Mouse (Mus musculus): ENCODE measurements around the gene Tgfb3.

Tgfb3 gene

DNA sequence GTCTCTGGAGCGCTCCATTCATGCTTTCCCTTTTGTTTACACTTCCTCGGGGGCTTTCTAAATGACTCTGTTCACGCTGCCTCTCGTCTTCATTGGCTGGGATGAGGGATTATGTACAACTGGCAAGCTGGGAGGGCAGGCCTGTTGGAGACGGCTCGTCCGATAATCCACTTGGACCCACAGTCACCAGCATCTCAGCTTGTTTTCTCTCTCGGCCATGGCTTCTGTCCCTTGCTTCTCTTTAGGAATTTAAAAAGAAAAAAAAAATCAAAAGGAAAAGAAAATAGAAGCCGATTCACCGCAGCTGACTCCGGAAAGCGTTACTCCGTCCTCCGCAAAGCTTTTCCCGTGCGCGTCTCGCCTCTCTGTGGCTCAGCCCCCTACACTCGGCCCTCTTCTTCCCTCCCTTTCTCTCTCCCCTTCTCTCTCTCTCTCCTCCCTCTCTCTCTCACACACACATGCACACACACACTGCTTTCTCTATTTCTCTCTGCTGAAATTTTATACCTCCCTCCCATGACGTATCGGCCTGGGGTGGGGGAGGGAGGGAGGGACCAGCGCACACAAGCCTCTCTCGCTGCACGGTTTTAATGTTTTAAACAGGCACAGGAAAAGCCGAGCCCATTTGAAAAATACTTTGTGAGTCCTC, at the start of gene Tgfb3:
Tgfb3 (minus strand) TSS at position 489 of the 649 bp plus-strand sequence.
- DNase-seq (ENCODE audit: low spot score): peak; percentile 64

DNA sequence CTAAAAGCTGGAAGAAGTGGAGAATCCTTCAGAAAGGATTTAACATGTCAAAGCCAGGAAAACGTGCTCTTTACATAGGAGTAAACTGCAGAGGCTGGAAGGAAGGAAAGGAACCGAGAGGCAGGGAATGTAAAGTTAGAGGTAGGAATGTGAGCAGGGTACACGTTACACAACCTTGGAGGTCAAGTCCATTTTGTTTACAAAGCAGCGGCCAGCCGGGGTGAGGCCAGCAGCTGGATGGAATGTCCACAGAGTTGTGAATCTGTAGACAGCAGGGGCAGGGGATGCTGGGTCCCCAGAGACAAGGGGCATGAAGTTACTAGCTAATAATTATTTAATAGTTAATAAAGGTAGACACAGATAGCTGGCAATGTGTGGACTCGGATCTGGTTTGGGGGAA, 49.3 kb upstream of the Tgfb3 start:
- no peak for DNase-seq (ENCODE audit: low spot score)

DNA sequence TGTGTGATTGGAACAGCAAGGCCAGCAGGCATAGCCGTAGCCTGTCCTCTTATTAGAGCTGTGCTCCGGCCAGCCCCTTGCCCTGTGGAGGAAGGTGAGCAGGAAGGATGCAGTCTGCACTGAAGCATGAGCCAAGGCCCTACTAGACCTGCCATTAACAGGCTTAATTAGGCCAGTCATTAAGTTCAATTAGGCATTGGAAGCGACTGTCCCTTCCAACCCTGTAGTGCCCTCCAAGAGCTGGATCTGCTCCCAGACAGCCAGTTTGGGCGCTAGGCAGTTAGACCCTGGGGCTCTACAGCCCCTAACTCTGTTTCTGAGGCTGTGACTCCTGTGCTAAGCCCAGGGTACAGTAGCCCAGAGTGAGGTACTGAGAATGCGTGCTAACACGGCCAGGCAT, 45.2 kb upstream of the Tgfb3 start:
- DNase-seq (ENCODE audit: low spot score): peak; percentile 11

DNA sequence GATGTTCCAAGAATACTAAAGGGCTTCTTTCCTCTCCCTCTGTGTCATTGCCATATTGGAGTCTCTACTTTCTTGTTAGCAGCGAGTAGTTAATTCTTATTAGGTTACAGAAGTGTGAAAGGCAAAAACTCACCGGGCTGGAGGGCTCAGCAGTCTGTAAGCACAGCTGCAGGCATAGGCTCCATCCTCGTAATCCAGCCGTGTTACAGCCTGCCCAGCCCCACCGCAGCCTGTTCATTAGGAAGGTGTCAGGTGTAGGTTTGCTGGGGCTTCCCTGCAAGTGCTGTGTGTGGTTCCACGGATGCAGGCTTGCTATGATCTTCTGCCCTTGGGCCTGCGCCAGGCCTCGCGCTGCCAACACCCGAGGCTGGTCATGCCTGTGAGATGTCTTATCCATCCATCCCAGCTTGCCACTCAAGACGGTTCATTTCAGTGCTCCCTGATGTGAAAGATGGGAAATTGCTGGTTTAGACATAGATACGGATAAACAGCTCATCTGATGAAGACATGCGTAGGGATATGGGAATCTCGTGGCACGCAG, 37.5 kb upstream of the Tgfb3 start:
- DNase-seq (ENCODE audit: low spot score): no peak

DNA sequence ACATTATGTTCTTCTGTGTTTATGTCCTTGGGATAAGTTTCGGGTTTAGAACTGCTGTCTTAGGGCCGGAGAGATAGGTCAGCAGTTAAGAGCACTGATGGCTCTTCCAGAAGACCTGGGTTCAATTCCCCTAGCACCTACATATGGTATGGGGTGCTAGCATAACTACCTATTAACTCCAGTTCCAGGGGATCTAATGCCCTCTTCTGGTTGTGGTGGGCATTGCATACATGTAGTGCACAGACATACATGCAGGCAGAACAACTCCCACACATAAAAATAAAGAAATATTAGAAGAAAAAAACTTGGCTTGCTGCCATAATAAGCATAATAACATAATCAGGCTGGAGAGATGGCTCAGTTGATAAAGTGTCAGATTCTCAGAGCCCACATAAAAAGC, 31.8 kb upstream of the Tgfb3 start:
- DNase-seq (ENCODE audit: low spot score): peak; percentile 32

DNA sequence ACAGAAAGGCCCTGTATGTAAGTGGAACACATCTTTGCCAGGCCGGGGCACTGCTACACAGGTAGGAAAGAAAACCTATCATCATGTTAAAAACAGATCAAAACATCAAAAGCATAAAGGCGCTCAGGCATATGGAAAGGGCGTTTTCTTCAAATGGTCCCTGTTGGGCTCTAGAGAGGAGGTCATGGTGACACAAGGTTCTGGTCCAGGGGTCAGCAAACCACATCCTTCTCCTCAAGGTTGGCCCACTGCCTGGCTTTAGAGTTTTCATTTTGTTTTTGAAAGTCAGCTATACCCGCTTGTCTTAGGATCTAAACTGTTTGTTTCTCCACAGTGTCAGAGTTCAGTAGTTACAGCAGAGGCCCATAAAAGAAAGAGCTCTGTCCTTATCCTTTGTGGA, 30.7 kb upstream of the Tgfb3 start:
- DNase-seq (ENCODE audit: low spot score): no peak

DNA sequence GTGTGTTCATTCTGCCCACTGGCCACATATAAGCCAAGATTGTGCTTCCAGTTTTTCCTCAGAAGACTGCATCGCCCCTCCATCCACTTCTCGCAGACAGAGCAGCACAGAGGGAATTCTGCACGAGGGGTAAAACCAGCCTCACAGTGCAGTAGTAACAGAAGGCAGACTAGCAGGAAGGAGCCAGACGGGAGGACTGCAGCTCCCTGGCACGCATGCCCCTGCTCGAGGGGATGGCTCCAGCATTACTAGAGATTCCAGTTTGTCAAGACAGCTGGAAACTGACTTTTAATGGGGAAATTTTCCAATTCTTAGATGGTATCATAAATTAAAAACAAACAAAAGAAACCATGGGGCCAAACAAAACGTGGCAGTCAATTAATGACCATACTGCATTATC, 28.8 kb upstream of the Tgfb3 start:
- no peak for DNase-seq (ENCODE audit: low spot score)

DNA sequence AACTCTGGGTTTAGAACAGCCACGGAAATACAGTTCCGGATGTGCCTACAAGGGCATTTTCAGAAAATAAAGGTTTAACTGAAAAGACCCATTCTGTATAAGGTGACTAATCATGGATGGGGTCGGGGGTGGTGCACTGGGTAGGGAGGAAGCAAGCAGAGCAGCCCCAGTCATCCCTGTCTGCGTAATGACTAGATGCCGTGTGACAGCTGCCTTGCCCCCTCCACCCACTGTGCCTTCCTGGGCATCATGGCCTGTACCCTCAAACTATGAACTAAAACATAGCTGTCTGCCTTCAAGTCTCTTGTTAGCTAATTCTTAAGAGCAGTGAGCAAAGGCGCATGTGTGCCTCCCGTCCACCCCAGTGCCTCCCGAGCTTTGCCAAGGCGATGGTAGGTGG, 27.2 kb upstream of the Tgfb3 start:
- DNase-seq (ENCODE audit: low spot score): no peak

DNA sequence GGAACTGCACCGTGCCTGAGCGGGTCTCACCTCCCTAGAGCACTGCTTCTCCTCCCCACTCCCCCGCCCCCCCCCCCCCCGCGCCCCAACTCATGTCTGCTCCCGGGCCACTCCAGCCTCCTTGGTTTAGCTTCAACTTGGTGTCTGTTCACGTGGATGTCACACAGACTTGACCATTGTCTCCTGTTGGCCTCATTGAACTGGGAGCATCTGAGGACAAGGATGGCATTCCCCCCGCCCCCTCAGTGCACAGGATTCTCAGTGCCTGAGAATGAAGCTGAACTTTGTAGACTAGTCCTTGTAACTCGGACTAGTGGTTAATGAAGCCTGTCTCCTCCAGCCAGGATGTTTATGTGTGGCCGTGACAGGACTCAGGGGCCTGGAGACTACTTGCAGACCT, 26.7 kb upstream of the Tgfb3 start:
- no peak for DNase-seq (ENCODE audit: low spot score)

DNA sequence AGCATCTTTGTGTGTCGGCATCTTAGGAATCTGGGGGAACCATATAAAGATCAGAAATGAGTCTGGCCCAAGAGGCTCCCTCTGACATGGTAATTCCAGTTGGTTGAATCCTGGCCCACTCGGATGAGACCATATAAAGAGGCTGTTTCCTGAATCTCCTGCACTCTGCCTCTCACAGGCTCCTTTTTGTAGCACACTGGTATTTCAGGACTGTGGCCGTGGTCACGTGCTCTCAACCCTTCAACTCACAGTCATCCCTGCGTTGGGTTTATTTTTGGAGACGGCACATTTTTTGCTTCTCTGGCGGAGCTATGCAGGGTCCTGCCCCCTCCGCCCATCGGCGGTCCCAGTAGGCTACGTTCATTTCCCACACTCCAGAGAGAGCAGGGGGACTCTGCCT, 25.5 kb upstream of the Tgfb3 start:
- no peak for DNase-seq (ENCODE audit: low spot score)

DNA sequence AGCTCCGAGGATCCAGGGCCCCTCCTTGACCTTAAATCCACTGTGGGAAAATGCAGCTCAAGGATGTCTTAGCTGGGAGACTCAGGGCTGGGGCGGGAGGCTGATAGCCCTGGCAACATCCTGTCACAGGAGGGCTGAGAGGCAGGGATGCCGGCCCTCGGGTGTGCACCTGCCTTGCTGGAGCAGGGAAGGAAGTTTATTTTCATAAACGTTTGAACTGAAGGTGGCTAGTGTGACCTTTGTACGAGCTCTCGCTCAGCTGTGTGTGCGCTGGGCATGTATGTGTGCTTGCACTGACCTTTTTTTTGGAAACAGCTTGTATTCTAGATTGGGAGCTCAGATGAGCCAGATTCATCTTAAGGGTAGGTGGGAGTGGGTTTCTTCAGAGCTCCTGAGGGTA, 25.0 kb upstream of the Tgfb3 start:
- DNase-seq (ENCODE audit: low spot score): no peak

DNA sequence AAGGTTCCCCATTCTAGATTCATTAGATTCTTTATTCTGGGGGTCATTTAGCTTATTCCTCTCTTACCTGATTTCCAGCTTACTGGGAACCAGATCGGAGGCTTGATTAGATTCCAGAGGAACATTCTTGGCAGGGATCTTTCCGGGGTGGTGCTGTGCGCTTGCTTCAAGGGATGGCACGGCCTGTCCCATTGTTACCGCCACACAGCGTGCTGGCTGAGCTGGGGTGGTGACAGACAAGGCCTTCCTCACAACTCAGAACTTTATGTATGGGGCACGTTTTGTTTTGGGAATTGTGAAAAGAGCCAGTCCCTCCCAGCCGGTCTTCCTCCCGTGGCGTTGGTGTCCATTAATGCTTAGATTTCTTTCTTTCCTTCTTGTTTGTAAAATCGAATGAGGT, 24.6 kb upstream of the Tgfb3 start:
- DNase-seq (ENCODE audit: low spot score): no peak

DNA sequence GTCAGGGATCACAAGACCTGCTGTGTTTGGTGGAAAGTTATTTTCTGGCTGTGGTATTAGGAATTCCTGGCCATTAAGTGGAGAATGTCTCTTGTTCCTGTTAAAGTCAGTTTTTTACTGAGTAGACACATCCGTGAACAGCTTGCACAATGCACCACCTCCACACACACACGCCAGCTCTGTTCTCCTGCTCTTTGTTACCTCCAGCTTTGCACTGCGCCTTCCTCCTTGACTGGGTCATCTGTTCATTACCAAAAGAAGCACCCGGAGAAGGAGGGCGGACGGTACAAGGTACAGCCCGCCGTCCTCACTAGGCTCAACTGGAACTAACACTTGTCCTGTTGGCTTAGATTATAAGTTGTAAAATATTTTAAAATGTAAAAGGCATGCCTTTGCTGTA, 23.8 kb upstream of the Tgfb3 start:
- DNase-seq (ENCODE audit: low spot score): no peak

DNA sequence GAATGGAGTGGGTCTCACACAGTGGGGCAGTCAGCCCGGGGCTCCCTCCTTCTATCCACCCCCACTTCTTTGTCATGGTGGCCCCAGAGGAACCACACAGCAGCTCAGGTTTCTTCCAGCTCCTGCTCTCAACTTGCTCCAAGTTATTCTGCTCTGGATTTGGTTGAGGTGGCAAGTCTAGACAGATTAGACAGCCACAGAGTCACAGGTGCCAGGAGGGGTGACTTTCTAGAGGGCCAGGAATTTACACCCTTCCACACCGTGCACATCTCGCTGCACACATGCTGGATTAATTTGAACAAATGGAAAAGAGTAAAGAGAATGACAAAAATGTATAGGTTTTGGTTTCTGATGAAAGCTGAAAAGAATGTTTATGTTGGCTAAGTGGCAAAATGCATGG, 21.9 kb upstream of the Tgfb3 start:
- no peak for DNase-seq (ENCODE audit: low spot score)

DNA sequence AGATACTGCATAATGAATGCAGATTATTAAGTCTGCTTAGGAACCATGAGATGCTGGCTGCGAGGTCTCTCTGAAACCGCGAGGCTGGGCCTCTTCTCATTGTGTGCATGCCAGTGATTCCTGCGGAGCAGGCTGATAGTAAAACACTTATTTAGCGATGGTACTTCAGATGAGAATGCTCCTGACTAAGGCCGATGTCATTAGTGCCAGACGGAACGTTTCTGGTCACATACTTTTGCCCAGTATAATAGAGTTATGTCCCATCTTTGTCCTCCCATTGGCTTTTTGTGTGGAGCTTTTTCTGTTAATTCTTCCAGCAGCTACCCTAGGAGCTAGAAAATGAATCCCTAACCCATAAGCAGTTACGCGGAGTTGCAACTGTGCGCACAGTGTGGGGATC, 18.9 kb upstream of the Tgfb3 start:
- no peak for DNase-seq (ENCODE audit: low spot score)

DNA sequence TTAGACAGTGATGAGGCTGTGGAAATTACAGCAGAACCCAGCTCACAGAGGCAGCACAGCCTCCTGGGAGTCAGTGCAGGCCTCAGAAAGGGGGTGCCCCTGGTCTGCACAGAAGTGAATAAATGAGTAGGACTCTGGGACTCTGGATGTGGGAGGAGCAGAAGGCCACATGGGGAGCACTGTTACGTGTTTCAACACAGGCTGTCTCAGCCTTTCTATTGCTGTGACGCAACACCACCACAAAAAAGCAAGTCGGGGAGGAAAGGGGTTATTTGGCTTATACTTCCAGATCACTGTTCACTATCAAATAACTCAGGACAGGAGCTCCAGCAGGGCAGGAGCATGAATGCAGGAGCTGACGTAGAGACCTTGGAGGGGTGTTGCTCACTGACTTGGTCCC, 17.0 kb upstream of the Tgfb3 start:
- DNase-seq (ENCODE audit: low spot score): no peak

DNA sequence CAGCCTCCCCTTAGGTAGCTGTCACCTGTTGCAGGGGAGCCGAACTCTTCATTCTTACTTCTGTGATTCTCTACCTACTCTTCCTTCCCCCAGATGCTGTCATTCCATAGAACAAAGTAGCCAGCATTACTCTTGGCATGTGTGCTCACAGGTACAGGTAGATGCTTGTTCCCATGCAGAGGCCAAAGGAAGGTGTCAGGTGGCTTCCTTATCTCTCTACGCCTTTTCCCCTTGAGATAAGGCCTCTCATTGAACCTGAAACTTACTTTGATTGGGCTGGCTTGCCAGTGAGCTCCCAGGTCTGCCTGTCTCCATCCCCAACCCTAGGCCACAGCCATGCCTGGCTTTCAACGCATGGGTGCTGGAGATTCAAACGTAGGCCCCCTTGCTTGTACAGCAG, 15.2 kb upstream of the Tgfb3 start:
- no peak for DNase-seq (ENCODE audit: low spot score)

DNA sequence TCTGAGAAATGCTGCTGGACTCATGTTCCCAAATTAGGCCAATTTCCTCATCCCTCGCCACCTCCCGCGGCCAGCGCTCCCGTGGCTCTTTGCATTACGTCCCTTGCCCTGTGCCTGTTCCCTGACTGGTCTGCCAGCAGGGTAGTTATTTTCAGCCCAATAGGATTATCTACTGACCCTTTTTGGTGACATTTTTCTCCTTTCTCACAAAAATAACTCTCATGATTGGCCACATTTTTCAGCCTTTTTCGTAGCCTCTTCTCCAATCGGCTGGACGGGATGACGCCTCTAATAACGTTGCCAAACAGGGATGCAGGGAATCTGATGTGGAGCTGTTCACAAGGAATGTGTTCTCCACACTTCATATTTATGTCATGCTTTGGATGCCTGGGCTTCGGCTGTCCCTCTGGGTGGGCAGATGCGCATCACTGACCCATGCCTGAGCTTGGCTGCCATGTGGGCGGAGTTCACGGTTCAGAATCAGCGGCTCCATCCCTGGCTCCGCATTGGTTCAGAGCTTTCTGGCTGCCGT, 12.8 kb upstream of the Tgfb3 start:
- DNase-seq (ENCODE audit: low spot score): peak; percentile 20

DNA sequence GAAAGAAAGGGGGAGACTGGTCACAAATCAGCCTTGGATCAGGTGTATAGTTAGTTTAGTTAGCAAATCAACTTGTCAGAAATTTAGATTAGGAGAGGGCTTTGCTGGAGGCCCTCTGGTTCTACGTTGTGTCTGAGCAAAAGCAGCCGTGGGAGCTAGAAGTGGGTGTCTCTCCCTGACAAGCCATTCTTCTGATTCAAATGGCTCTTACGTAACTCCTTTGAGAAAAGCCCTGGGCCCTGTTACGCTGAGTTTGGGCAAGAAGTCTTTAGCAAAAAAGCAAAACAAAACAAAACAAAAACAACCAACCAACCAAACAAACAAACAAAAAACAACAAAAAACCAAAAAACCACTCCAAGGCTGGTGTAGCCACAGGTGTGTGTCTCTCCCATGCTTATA, 11.9 kb upstream of the Tgfb3 start:
- no peak for DNase-seq (ENCODE audit: low spot score)

DNA sequence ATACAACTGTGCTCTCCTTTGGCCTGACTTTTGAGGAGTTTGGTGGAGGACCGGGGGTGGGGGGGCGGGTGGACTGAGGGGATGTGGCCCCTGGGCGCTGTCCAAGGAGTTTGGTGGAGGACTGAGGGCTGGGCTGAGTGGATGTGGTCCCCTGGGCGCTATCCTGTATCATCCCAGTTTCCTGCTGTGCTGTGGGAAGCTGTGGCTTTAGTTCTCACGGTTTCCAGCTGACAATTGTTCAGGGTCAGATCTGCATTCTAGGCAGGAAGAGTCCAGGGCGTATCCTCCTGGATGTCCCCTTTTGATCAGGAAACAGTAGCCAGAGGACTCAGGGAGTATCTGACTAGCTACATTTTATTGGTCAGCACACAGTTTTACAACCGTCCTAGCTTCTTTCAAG, 9.2 kb upstream of the Tgfb3 start:
- DNase-seq (ENCODE audit: low spot score): no peak

DNA sequence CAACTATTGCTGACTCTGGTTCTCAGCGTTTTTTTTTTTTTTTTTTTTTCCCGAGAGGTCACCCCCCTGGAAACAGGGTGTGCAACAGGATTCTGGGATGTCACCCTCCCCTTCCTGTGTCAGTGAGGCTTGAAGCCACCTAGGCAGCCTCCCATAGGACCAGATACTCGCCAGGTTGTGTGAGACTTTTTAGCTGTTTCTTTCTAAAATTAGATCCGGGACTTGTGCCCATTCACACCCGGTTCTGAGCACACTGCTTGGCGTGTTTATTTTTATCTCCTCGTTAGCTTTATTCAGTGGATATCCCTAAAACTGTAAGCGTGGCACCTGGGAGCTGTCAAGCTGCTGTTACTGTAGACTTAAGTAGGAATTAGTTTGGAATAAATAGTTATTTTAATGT, 7.7 kb upstream of the Tgfb3 start:
- DNase-seq (ENCODE audit: low spot score): no peak

DNA sequence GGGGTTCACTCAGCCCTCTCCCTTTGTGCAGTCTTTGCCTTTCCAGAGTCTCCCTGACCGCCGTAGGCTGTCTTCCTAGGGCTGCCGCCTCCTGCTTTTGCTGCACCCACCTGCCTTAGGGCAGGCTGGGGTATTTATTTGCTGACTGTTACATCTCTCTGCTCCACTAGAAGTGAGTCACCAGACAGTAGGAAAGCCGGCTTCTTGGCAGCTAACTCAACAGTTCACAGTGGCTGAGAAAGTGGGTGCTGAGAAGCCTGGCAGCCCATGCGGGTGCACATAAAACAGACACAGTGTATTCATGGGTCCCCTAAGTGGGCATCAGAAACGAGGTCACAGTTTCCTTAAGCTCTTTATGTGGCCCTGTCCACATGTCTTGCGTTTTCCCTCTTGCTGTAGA, 7.0 kb upstream of the Tgfb3 start:
- no peak for DNase-seq (ENCODE audit: low spot score)

DNA sequence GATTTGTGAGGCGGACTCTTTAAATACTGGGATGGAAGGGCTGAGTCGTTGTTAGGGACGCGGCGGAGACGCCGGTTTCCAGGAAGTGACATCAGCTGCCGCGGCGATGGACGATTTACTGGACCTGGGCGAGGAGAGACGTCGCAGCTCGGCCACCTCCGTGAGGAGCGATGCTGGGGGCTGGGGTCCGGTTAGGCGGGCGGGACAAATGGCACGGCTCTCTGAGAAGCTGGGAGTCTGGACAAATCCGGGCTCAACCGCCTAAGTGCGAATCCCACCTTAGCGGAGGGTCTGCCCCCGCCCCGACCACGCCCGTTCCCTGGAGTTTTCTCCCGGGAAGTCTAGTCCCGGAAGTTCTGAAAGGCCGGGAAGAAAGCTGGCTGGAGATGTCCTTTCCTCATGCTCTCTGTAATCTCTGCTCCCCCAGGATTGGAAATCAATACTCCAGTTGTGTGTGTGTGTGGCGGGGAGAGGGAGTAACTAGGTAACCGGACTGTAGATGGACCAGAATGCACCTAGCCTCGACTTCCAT, 3.7 kb upstream of the Tgfb3 start, which contains the start of gene Ift43:
Ift43 (plus strand) TSS at position 61 of the 532 bp plus-strand sequence.
- peak; percentile 92 for DNase-seq (ENCODE audit: low spot score)

DNA sequence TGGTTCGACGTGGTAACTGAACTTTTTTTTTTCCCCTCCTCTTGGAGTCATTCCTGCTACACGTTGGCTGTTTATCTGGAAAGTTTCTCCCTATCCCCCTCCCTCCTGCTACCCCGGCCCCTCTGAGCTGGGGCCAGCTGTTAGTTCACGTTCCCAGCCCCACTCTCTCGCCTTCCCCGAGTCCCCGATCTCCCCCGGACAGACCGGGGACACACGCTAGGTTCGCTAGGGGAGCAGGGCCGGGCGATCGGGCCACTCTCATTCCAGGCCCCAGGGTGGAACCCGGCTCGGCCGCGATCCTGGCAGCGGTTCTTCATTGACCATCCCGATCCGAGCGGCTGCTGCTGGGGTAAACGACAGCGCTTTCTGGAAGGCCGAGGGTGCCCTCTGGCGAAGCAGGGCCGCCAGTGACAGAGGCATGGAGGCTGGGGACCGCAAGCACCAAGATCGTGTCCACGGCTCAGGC, 394 bp upstream of the Tgfb3 start:
- peak; percentile 95 for DNase-seq (ENCODE audit: low spot score)
